Mouse (Mus musculus) midbrain, embryonic 15.5 days (tissue): Measurements from ENCODE around the gene Xrcc1. TPM values are rescaled to one million over a fixed set of nuclear protein-coding genes. Genes with fewer than 3 reads are reported as not detected.

Source experiments
- ATAC-seq: fragments of 200-750 bp; cut with Nextera tagmentation; replicated peaks from 2 replicates; pipeline ENCODE4 v1.8.0; 2017; ENCODE audit warnings: moderate TSS enrichment
- H3K27ac ChIP-seq: fragments of 300-500 bp; sonication (generic); 2 replicates; pipeline ENCODE4 v1.5.1; 2015; ENCODE audit warnings: mild to moderate bottlenecking, inconsistent platforms
- H3K27me3 ChIP-seq: fragments of 300-500 bp; sonication (generic); replicated peaks from 2 replicates; pipeline ENCODE4 v1.6.1; 2015; ENCODE audit warnings: inconsistent platforms
- H3K36me3 ChIP-seq: fragments of 300-500 bp; sonication (generic); replicated peaks from 2 replicates; pipeline ENCODE4 v1.6.1; 2015; ENCODE audit warnings: inconsistent platforms
- H3K4me1 ChIP-seq: fragments of 300-500 bp; sonication (generic); 2 replicates; pipeline ENCODE4 v1.6.1; 2015; ENCODE audit warnings: inconsistent platforms
- H3K4me2 ChIP-seq: fragments of 300-500 bp; sonication (generic); 2 replicates; pipeline ENCODE4 v1.6.1; 2015; ENCODE audit warnings: inconsistent platforms, mild to moderate bottlenecking, moderate library complexity
- H3K4me3 ChIP-seq: fragments of 300-500 bp; sonication (generic); 2 replicates; pipeline ENCODE4 v1.5.1; 2015; ENCODE audit warnings: mild to moderate bottlenecking, inconsistent platforms
- H3K9ac ChIP-seq: fragments of 300-500 bp; sonication (generic); 2 replicates; pipeline ENCODE4 v1.6.1; 2015; ENCODE audit warnings: mild to moderate bottlenecking, inconsistent platforms
- H3K9me3 ChIP-seq: fragments of 300-500 bp; sonication (generic); 2 replicates; pipeline ENCODE4 v1.6.1; 2016; ENCODE audit warnings: inconsistent platforms
- WGBS: fragments of 180-500 bp; shearing (Covaris S2); methylation state at CpG from one replicate; pipeline ENCODE4 v1.1.7; 2015; ENCODE audit warnings: mixed read lengths; 5-methylcytosine and 5-hydroxymethylcytosine counted together
- polyA plus RNA-seq: library from polyadenylated mRNA; unstranded; fragments of >200 nt; fragmentation: Nextera tagmentation; extraction: Ambion mirVana; gene quantifications from 2 replicates; pipeline ENCODE4 v1.2.1, GENCODE M21; 2015

The Xrcc1 gene
- polyA plus RNA-seq, 1 experiment from 2014 or later: 67.1 TPM

- Histone ChIP-seq H3K36me3 (peaks cover 14% of the 10 kb centered on the region; the same call in 1 of the 2 replicates), H3K4me1 (no peaks in the 10 kb centered on the region), H3K27me3 (no peaks in the 10 kb centered on the region), H3K27ac (no peak overlapping the region), H3K4me2 (no peak overlapping the region), H3K9ac (no peak overlapping the region), H3K9me3 (no peaks in the 10 kb centered on the region), H3K4me3 (no peak overlapping the region)
- ATAC-seq: no peak
- WGBS: 90% methylated on average over 4 of the region's 4 CpGs
Measured at GRCm38 (mm10) chr7:24571071-24571470, 25.0 kb downstream of the Xrcc1 start.

GRCm38 (mm10) chr7:24572455-24572854 lies 26.4 kb downstream of the Xrcc1 start:
- Histone ChIP-seq H3K4me1 (no peaks in the 10 kb centered on the region), H3K9me3 (no peaks in the 10 kb centered on the region), H3K27ac (no peak overlapping the region), H3K9ac (no peak overlapping the region), H3K4me3 (no peak overlapping the region), H3K4me2 (no peak overlapping the region), H3K27me3 (no peaks in the 10 kb centered on the region), H3K36me3 (0 out of 2 replicates have a peak, but pooled peaks cover 3% of the 10 kb centered on the region)
- WGBS: 57% methylated on average over 5 of the region's 5 CpGs
- peak; percentile 21; the same call in 1 of the 2 replicates for ATAC-seq

- H3K4me2 ChIP-seq: no peak overlapping the region
- 70% methylated on average over 12 of the region's 12 CpGs for WGBS
- ATAC-seq: no peak
- no peak overlapping the region for H3K27ac ChIP-seq
- no peak overlapping the region for H3K4me3 ChIP-seq
- no peaks in the 10 kb centered on the region for H3K27me3 ChIP-seq
- H3K4me1 ChIP-seq: no peaks in the 10 kb centered on the region
- H3K9me3 ChIP-seq: no peaks in the 10 kb centered on the region
- H3K9ac ChIP-seq: no peak overlapping the region
- H3K36me3 ChIP-seq: no peaks in the 10 kb centered on the region
Measured at GRCm38 (mm10) chr7:24574224-24574796, 28.2 kb downstream of the Xrcc1 start.

GRCm38 (mm10) chr7:24577811-24578210 lies 31.7 kb downstream of the Xrcc1 start:
- Histone ChIP-seq H3K4me1 (no peaks in the 10 kb centered on the region), H3K36me3 (no peaks in the 10 kb centered on the region), H3K9me3 (no peaks in the 10 kb centered on the region), H3K4me3 (no peak overlapping the region), H3K27ac (no peak overlapping the region), H3K9ac (no peak overlapping the region), H3K4me2 (no peak overlapping the region), H3K27me3 (no peaks in the 10 kb centered on the region)
- WGBS: 94% methylated on average over 10 of the region's 10 CpGs
- no peak for ATAC-seq

- Histone ChIP-seq H3K4me1 (peaks cover 10% of the 10 kb centered on the region; the same call in 1 of the 2 replicates), H3K36me3 (no peaks in the 10 kb centered on the region), H3K9me3 (no peaks in the 10 kb centered on the region), H3K4me3 (no peak overlapping the region), H3K27ac (no peak overlapping the region), H3K27me3 (peaks cover 17% of the 10 kb centered on the region), H3K4me2 (no peak overlapping the region), H3K9ac (no peak overlapping the region)
- WGBS: 86% methylated on average over 6 of the region's 6 CpGs
- ATAC-seq: no peak
Measured at GRCm38 (mm10) chr7:24584876-24585275, 38.8 kb downstream of the Xrcc1 start.

GRCm38 (mm10) chr7:24585995-24586394 lies 39.9 kb downstream of the Xrcc1 start:
- H3K4me2 ChIP-seq: peak overlapping the region; percentile 2; the same call in 1 of the 2 replicates
- WGBS: 34% methylated on average over 16 of the region's 16 CpGs
- 0 out of 2 replicates have a peak overlapping the region, but pooled peaks have one; percentile 0 for H3K4me3 ChIP-seq
- H3K27me3 ChIP-seq: peaks cover 17% of the 10 kb centered on the region
- H3K36me3 ChIP-seq: no peaks in the 10 kb centered on the region
- H3K4me1 ChIP-seq: peaks cover 10% of the 10 kb centered on the region; the same call in 1 of the 2 replicates
- H3K27ac ChIP-seq: no peak overlapping the region
- H3K9me3 ChIP-seq: no peaks in the 10 kb centered on the region
- peak; percentile 21; the same call in 1 of the 2 replicates for ATAC-seq
- H3K9ac ChIP-seq: no peak overlapping the region

- ATAC-seq: peak; percentile 75
- H3K36me3 ChIP-seq: no peaks in the 10 kb centered on the region
- 10% methylated on average over 8 of the region's 8 CpGs for WGBS
- H3K9me3 ChIP-seq: no peaks in the 10 kb centered on the region
- H3K4me3 ChIP-seq: peak overlapping the region; percentile 55
- peak overlapping the region; percentile 85 for H3K9ac ChIP-seq
- peaks cover 10% of the 10 kb centered on the region; the same call in 1 of the 2 replicates for H3K4me1 ChIP-seq
- peak overlapping the region; percentile 69 for H3K27ac ChIP-seq
- H3K4me2 ChIP-seq: peak overlapping the region; percentile 57
- H3K27me3 ChIP-seq: peaks cover 17% of the 10 kb centered on the region
Measured at GRCm38 (mm10) chr7:24586828-24587227, 40.7 kb downstream of the Xrcc1 start.

- peak within 1 kb of the TSS; percentile 69 for H3K27ac ChIP-seq
- peak; percentile 83 for ATAC-seq
- peaks cover 14% of the 10 kb centered on the region; the same call in 1 of the 2 replicates for H3K4me1 ChIP-seq
- H3K36me3 ChIP-seq: no peaks in the 10 kb centered on the region
- peak within 1 kb of the TSS; percentile 85 for H3K9ac ChIP-seq
- H3K4me2 ChIP-seq: peak within 1 kb of the TSS; percentile 57
- WGBS: 7% methylated on average over 30 of the region's 30 CpGs
- no peaks in the 10 kb centered on the region for H3K9me3 ChIP-seq
- peak within 1 kb of the TSS; percentile 55 for H3K4me3 ChIP-seq
- peaks cover 17% of the 10 kb centered on the region for H3K27me3 ChIP-seq
Measured at GRCm38 (mm10) chr7:24587330-24588105, 41.4 kb downstream of the Xrcc1 start, which contains the start of the genes Ethe1 and Zfp575. Gene Ethe1 (plus strand): TSS chr7:24587543. Gene Zfp575 (minus strand): TSS chr7:24587641.

GRCm38 (mm10) chr7:24588336-24588735 lies 42.2 kb downstream of the Xrcc1 start:
- Histone ChIP-seq H3K9ac (no peak overlapping the region), H3K4me3 (no peak overlapping the region), H3K9me3 (no peaks in the 10 kb centered on the region), H3K27me3 (peaks cover 17% of the 10 kb centered on the region), H3K27ac (no peak overlapping the region), H3K36me3 (no peaks in the 10 kb centered on the region), H3K4me2 (no peak overlapping the region), H3K4me1 (peaks cover 23% of the 10 kb centered on the region)
- ATAC-seq: no peak
- 86% methylated on average over 13 of the region's 13 CpGs for WGBS

GRCm38 (mm10) chr7:24591735-24592134 lies 45.6 kb downstream of the Xrcc1 start:
- Histone ChIP-seq H3K9ac (no peak overlapping the region), H3K4me3 (no peak overlapping the region), H3K9me3 (no peaks in the 10 kb centered on the region), H3K4me2 (no peak overlapping the region), H3K27ac (no peak overlapping the region), H3K27me3 (0 out of 2 replicates have a peak, but pooled peaks cover 6% of the 10 kb centered on the region), H3K36me3 (no peaks in the 10 kb centered on the region), H3K4me1 (peaks cover 33% of the 10 kb centered on the region)
- no peak for ATAC-seq
- WGBS: 77% methylated on average over 5 of the region's 5 CpGs

- Histone ChIP-seq H3K9me3 (no peaks in the 10 kb centered on the region), H3K27me3 (0 out of 2 replicates have a peak, but pooled peaks cover 6% of the 10 kb centered on the region), H3K4me2 (no peak overlapping the region), H3K27ac (0 out of 2 replicates have a peak overlapping the region, but pooled peaks have one; percentile 24), H3K4me3 (no peak overlapping the region), H3K4me1 (peaks cover 30% of the 10 kb centered on the region), H3K9ac (no peak overlapping the region), H3K36me3 (no peaks in the 10 kb centered on the region)
- WGBS: 66% methylated on average over 4 of the region's 4 CpGs
- no peak for ATAC-seq
Measured at GRCm38 (mm10) chr7:24592163-24592562, 46.1 kb downstream of the Xrcc1 start.

GRCm38 (mm10) chr7:24592781-24593180 lies 46.7 kb downstream of the Xrcc1 start:
- ATAC-seq: no peak
- Histone ChIP-seq H3K4me3 (no peak overlapping the region), H3K9me3 (no peaks in the 10 kb centered on the region), H3K27me3 (0 out of 2 replicates have a peak, but pooled peaks cover 6% of the 10 kb centered on the region), H3K4me1 (peaks cover 27% of the 10 kb centered on the region), H3K27ac (0 out of 2 replicates have a peak overlapping the region, but pooled peaks have one; percentile 24), H3K4me2 (no peak overlapping the region), H3K36me3 (no peaks in the 10 kb centered on the region), H3K9ac (no peak overlapping the region)
- 72% methylated on average over 6 of the region's 6 CpGs for WGBS
